Mouse (Mus musculus): ENCODE data around the gene Vwa3b.

The Vwa3b gene

DNA sequence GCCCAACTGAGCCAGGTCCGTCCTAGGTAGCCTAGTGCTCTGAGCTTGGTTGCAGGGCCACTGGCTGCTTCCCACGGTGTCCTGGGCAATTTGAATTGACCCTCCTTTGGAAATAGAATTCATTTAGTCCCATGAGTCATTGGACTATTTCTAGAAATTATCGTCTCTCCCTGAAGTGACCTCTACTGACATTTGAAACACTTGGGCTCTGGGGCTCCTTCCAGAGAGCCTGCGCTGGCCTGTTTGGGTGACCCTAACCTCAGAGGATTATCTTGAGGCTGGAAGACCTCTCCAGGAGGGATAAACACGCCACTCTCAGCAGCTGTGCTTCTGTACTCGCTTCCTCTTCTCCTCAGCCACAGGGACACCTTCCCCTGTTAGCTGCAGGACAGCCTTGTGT lies 204.0 kb downstream of the Vwa3b start:
- DNase-seq (ENCODE audit: low read depth, low spot score) = no peak

DNA sequence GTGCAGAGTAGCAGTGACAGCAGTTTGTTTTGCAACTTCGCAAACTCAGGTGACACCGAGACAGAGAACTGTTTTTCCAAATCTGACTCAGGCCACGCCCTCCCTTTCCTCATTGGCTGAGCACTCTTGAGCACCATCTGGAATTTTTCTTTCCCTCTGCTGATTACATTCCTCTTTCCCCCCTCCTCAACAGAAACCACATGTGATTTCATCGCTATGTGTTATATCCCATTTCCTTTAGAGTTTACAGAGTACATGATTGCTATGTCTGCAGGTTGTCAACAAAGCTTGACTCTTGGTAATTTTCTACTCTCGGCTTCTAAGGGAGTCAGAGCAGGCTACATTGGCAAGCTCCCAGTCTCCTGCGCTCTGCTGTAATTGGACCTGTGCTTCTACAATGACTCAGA lies 204.9 kb downstream of the Vwa3b start:
- peak; percentile 37 for DNase-seq (ENCODE audit: low read depth, low spot score)
